Mouse (Mus musculus): Measurements from ENCODE around the gene Gm13871. TPM values are rescaled to one million over a fixed set of nuclear protein-coding genes. Genes with fewer than 3 reads are reported as not detected.
"Not testable (repeated sequence)": the region's sequence is repeated elsewhere in the genome, so short reads cannot be mapped to it uniquely, and the experiment has no call there.

The Gm13871 gene
- not detected in 2 replicates for polyA plus RNA-seq (2014; fragmentation: Nextera tagmentation; extraction: Ambion mirVana)

GRCm38 (mm10) chr4:73905853-73906252, at the start of gene Gm13871:
TSS of gene Gm13871 (minus strand) at chr4:73905953.
- H3K9ac ChIP-seq (ENCODE audit: low read length); H3K4me1 ChIP-seq (ENCODE audit: control insufficient read depth, insufficient read depth, low read length); ATAC-seq (ENCODE audit: insufficient number of reproducible peaks, low FRiP score, low TSS enrichment, low read depth); H3K9me3 ChIP-seq (ENCODE audit: control insufficient read depth, low read length); DNase-seq (ENCODE audit: low spot score); H3K27ac ChIP-seq (replicated peaks; ENCODE audit: low read depth, low read length); H3K4me2 ChIP-seq (ENCODE audit: low read depth, severe bottlenecking); H3K36me3 ChIP-seq (ENCODE audit: control insufficient read depth, insufficient read depth, low read length); H3K27me3 ChIP-seq (ENCODE audit: control insufficient read depth, insufficient read depth, low read length); H3K4me3 ChIP-seq (ENCODE audit: low read depth, low read length): not testable (repeated sequence)
- WGBS = no CpG with 5 or more reads among the region's 4 CpGs

DNA sequence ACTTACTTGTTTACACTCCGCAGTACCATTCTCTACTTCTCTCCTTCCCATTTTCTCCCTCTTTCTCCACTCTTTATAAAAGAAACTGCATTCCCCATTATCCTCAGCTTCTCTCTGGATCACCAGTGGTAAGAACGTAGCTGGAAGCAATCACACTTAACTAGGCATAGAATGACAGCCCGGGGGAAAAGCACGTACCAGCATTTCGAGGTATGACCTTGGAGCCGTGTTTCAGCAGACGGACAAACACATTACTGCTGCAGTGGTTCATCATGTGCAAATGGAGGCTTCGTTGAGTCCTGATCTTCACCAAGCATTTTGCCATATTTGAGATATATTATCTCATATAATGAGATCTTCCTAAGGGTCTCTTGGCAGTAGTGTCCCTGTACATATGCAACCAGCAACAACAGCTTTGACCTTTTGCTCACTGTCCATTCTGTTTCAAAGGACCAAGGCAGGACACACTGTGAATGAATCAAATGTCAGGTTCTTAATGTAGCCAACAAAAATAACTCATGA, 44.7 kb upstream of the Gm13871 start, which contains the start of gene 2310002L09Rik:
Gene 2310002L09Rik, minus strand, starts transcription at position 472 of the 522 bp plus-strand sequence.
- H3K27ac ChIP-seq (replicated peaks; ENCODE audit: low read depth, low read length) = no peak within 1 kb of the TSS
- H3K27me3 ChIP-seq (ENCODE audit: control insufficient read depth, insufficient read depth, low read length) = no peaks in the 10 kb centered on the region
- DNase-seq (ENCODE audit: low spot score) (no peak), ATAC-seq (ENCODE audit: insufficient number of reproducible peaks, low FRiP score, low TSS enrichment, low read depth) (no peak)
- no peak within 1 kb of the TSS for H3K9ac ChIP-seq (ENCODE audit: low read length)
- H3K4me2 ChIP-seq (ENCODE audit: low read depth, severe bottlenecking) = no peak within 1 kb of the TSS
- H3K9me3 ChIP-seq (ENCODE audit: control insufficient read depth, low read length) = no peaks in the 10 kb centered on the region
- H3K36me3 ChIP-seq (ENCODE audit: control insufficient read depth, insufficient read depth, low read length) = no peaks in the 10 kb centered on the region
- 83% methylated on average over 8 of the region's 8 CpGs for WGBS
- no peaks in the 10 kb centered on the region for H3K4me1 ChIP-seq (ENCODE audit: control insufficient read depth, insufficient read depth, low read length)
- H3K4me3 ChIP-seq (ENCODE audit: low read depth, low read length) = no peak within 1 kb of the TSS

- not testable (repeated sequence) for H3K4me3 ChIP-seq (ENCODE audit: low read depth, low read length); H3K9me3 ChIP-seq (ENCODE audit: control insufficient read depth, low read length); H3K4me1 ChIP-seq (ENCODE audit: control insufficient read depth, insufficient read depth, low read length); H3K4me2 ChIP-seq (ENCODE audit: low read depth, severe bottlenecking); ATAC-seq (ENCODE audit: insufficient number of reproducible peaks, low FRiP score, low TSS enrichment, low read depth); H3K9ac ChIP-seq (ENCODE audit: low read length); H3K36me3 ChIP-seq (ENCODE audit: control insufficient read depth, insufficient read depth, low read length); H3K27me3 ChIP-seq (ENCODE audit: control insufficient read depth, insufficient read depth, low read length); H3K27ac ChIP-seq (replicated peaks; ENCODE audit: low read depth, low read length); DNase-seq (ENCODE audit: low spot score)
- 87% methylated on average over 6 of the region's 6 CpGs for WGBS
Measured at GRCm38 (mm10) chr4:73920660-73921059, 14.9 kb upstream of the Gm13871 start, which contains the start of gene Gm11756. TSS of gene Gm11756 (minus strand) at chr4:73920760.

DNA sequence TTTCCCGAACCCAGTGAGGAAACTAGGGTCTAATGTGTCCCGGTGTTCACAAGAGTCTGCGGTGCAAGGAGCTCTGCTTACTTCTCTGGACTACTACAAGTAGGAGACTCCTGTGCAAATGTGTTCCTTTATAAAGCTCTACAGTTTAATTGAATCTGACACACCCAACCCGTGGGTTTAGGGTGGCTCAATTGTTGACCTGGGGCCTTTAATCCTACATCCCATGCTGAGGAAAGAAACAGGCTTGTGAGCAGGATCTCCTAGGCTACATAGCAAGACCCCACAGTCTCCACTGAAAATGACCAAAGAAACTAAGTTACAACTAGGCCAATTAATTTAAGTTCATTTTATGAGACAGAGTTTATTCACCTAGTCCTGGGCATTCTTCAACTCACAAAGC, 14.7 kb downstream of the Gm13871 start, which contains the start of gene Gm11757:
Gene Gm11757, minus strand, starts transcription at position 101 of the 400 bp plus-strand sequence.
- H3K9ac ChIP-seq (ENCODE audit: low read length); H3K27ac ChIP-seq (replicated peaks; ENCODE audit: low read depth, low read length); H3K4me3 ChIP-seq (ENCODE audit: low read depth, low read length); H3K9me3 ChIP-seq (ENCODE audit: control insufficient read depth, low read length); DNase-seq (ENCODE audit: low spot score); H3K27me3 ChIP-seq (ENCODE audit: control insufficient read depth, insufficient read depth, low read length); ATAC-seq (ENCODE audit: insufficient number of reproducible peaks, low FRiP score, low TSS enrichment, low read depth); H3K4me1 ChIP-seq (ENCODE audit: control insufficient read depth, insufficient read depth, low read length); H3K36me3 ChIP-seq (ENCODE audit: control insufficient read depth, insufficient read depth, low read length); H3K4me2 ChIP-seq (ENCODE audit: low read depth, severe bottlenecking): not testable (repeated sequence)
- WGBS = no CpG with 5 or more reads among the region's 4 CpGs

DNA sequence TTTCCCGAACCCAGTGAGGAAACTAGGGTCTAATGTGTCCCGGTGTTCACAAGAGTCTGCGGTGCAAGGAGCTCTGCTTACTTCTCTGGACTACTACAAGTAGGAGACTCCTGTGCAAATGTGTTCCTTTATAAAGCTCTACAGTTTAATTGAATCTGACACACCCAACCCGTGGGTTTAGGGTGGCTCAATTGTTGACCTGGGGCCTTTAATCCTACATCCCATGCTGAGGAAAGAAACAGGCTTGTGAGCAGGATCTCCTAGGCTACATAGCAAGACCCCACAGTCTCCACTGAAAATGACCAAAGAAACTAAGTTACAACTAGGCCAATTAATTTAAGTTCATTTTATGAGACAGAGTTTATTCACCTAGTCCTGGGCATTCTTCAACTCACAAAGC, 29.6 kb downstream of the Gm13871 start, which contains the start of gene Gm11758:
Gene Gm11758, minus strand, starts transcription at position 101 of the 400 bp plus-strand sequence.
- H3K9ac ChIP-seq (ENCODE audit: low read length); ATAC-seq (ENCODE audit: insufficient number of reproducible peaks, low FRiP score, low TSS enrichment, low read depth); H3K9me3 ChIP-seq (ENCODE audit: control insufficient read depth, low read length); DNase-seq (ENCODE audit: low spot score); H3K4me2 ChIP-seq (ENCODE audit: low read depth, severe bottlenecking); H3K27me3 ChIP-seq (ENCODE audit: control insufficient read depth, insufficient read depth, low read length); H3K27ac ChIP-seq (replicated peaks; ENCODE audit: low read depth, low read length); H3K4me1 ChIP-seq (ENCODE audit: control insufficient read depth, insufficient read depth, low read length); H3K36me3 ChIP-seq (ENCODE audit: control insufficient read depth, insufficient read depth, low read length); H3K4me3 ChIP-seq (ENCODE audit: low read depth, low read length): not testable (repeated sequence)
- WGBS = no CpG with 5 or more reads among the region's 4 CpGs

Other genes starting within 250 kb of the Gm13871 start
- not detected in 2 replicates for gene Gm11239, start 237.6 kb downstream of the Gm13871 start, polyA plus RNA-seq (2014; fragmentation: Nextera tagmentation; extraction: Ambion mirVana)
- not detected in 2 replicates for gene Gm428, start 222.4 kb downstream of the Gm13871 start, polyA plus RNA-seq (2014; fragmentation: Nextera tagmentation; extraction: Ambion mirVana)
- gene Rasef, start 115.0 kb downstream of the Gm13871 start, polyA plus RNA-seq (2014; fragmentation: Nextera tagmentation; extraction: Ambion mirVana) = 1.7 and 1.9 TPM in 2 replicates
- gene Gm11758, start 29.7 kb downstream of the Gm13871 start, polyA plus RNA-seq (2014; fragmentation: Nextera tagmentation; extraction: Ambion mirVana) = not detected in 2 replicates
- not detected in 2 replicates for gene Gm11757, start 14.8 kb downstream of the Gm13871 start, polyA plus RNA-seq (2014; fragmentation: Nextera tagmentation; extraction: Ambion mirVana)
- not detected in 2 replicates for gene Gm11756, start 14.8 kb upstream of the Gm13871 start, polyA plus RNA-seq (2014; fragmentation: Nextera tagmentation; extraction: Ambion mirVana)
- 1.2 TPM in 2 replicates for gene 2310002L09Rik, start 44.9 kb upstream of the Gm13871 start, polyA plus RNA-seq (2014; fragmentation: Nextera tagmentation; extraction: Ambion mirVana)
- gene Frmd3, start 107.5 kb upstream of the Gm13871 start, polyA plus RNA-seq (2014; fragmentation: Nextera tagmentation; extraction: Ambion mirVana) = 0.85 and 1.4 TPM in 2 replicates